Mouse (Mus musculus): ENCODE results near the gene Zfp526. TPM values are rescaled to one million over a fixed set of nuclear protein-coding genes. Genes with fewer than 3 reads are reported as not detected.

Gene Zfp526
- polyA plus RNA-seq, 1 experiment = 14.4 TPM

DNA sequence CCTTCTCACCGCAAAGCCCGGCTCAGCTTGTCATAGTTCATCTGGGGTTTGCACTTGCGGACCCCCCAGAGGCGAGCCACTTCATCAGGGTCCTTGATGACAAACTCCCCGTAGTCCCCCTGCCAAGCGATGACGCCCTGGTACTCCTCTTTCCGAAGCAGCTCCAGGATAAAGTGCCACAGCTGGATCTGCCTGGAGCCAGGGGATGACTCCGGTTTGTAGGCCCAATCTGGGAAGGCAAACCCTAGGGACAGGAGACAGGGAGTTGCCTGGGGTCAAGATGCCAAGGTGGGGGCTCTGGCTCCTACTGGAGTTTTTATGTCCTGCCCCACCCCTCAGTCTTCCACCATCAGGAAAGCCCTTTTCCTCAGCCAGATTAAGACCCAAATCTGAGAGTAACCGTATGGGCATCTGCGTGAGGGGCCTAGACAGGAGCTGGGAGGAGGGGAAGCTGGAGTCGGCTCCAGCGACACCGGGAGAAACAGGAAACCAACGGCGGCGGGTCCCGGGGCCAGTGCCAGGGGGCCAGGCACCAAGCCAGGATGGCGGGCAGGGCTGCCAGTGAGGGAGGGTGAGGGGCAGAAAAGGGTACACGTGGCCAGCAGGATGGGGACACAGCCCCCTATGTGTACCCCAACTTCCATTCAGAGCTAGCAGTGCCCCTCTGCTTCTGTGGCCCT lies 25.0 kb downstream of the Zfp526 start:
- no peak overlapping the region for H3K4me3 ChIP-seq (ENCODE audit: extremely low read depth, insufficient read depth, insufficient read length)
- DNase-seq (ENCODE audit: low read depth in 1 of 2, low spot score in 2 of 2) = no peak
- WGBS = 58% methylated on average over 20 of the region's 20 CpGs

GRCm38 (mm10) chr7:25246759-25247137 lies 25.5 kb downstream of the Zfp526 start:
- TF ChIP-seq POLR2A (IDR thresholded peaks at IDR 0.05; ENCODE audit: low read depth, low read length) (no peak), CTCF (IDR thresholded peaks at IDR 0.05; ENCODE audit: extremely low read depth, insufficient read depth, insufficient read length, insufficient replicate concordance) (no peak)
- Histone ChIP-seq H3K36me3 (ENCODE audit: control insufficient read depth, insufficient read depth, low read length) (peaks cover 6% of the 10 kb centered on the region), H3K27ac (ENCODE audit: insufficient read depth, low read length) (no peak overlapping the region), H3K27me3 (ENCODE audit: control insufficient read depth, insufficient read depth, low read length) (no peaks in the 10 kb centered on the region), H3K4me3 (ENCODE audit: extremely low read depth, insufficient read depth, insufficient read length) (no peak overlapping the region), H3K4me1 (ENCODE audit: control insufficient read depth, insufficient read depth, insufficient read length) (peaks cover 11% of the 10 kb centered on the region; the same call in 1 of the 2 replicates)
- no peak for DNase-seq (ENCODE audit: low read depth in 1 of 2, low spot score in 2 of 2)
- 41% methylated on average over 4 of the region's 4 CpGs for WGBS

More for the DNA sequence above, 25.0 kb downstream of the Zfp526 start:
- Histone ChIP-seq H3K27me3 (ENCODE audit: control insufficient read depth, insufficient read depth, low read length) (no peaks in the 10 kb centered on the region), H3K36me3 (ENCODE audit: control insufficient read depth, insufficient read depth, low read length) (peaks cover 6% of the 10 kb centered on the region), H3K27ac (ENCODE audit: insufficient read depth, low read length) (0 out of 2 replicates have a peak overlapping the region, but pooled peaks have one; percentile 6), H3K4me1 (ENCODE audit: control insufficient read depth, insufficient read depth, insufficient read length) (peaks cover 10% of the 10 kb centered on the region; the same call in 1 of the 2 replicates)
- TF ChIP-seq POLR2A (IDR thresholded peaks at IDR 0.05; ENCODE audit: low read depth, low read length) (no peak), CTCF (IDR thresholded peaks at IDR 0.05; ENCODE audit: extremely low read depth, insufficient read depth, insufficient read length, insufficient replicate concordance) (no peak)

GRCm38 (mm10) chr7:25247498-25247897 lies 26.3 kb downstream of the Zfp526 start:
- no peak for TF ChIP-seq POLR2A (IDR thresholded peaks at IDR 0.05; ENCODE audit: low read depth, low read length)
- TF ChIP-seq CTCF (IDR thresholded peaks at IDR 0.05; ENCODE audit: extremely low read depth, insufficient read depth, insufficient read length, insufficient replicate concordance) = no peak
- no peak overlapping the region for H3K4me3 ChIP-seq (ENCODE audit: extremely low read depth, insufficient read depth, insufficient read length)
- peaks cover 11% of the 10 kb centered on the region; the same call in 1 of the 2 replicates for H3K4me1 ChIP-seq (ENCODE audit: control insufficient read depth, insufficient read depth, insufficient read length)
- 23% methylated on average over 3 of the region's 3 CpGs for WGBS
- no peak overlapping the region for H3K27ac ChIP-seq (ENCODE audit: insufficient read depth, low read length)
- peaks cover 6% of the 10 kb centered on the region for H3K36me3 ChIP-seq (ENCODE audit: control insufficient read depth, insufficient read depth, low read length)
- no peak for DNase-seq (ENCODE audit: low read depth in 1 of 2, low spot score in 2 of 2)
- no peaks in the 10 kb centered on the region for H3K27me3 ChIP-seq (ENCODE audit: control insufficient read depth, insufficient read depth, low read length)

GRCm38 (mm10) chr7:25248018-25248647 lies 26.9 kb downstream of the Zfp526 start:
- Histone ChIP-seq H3K27ac (ENCODE audit: insufficient read depth, low read length) (peak overlapping the region; percentile 30; the same call in 1 of the 2 replicates), H3K27me3 (ENCODE audit: control insufficient read depth, insufficient read depth, low read length) (no peaks in the 10 kb centered on the region), H3K36me3 (ENCODE audit: control insufficient read depth, insufficient read depth, low read length) (peaks cover 6% of the 10 kb centered on the region), H3K4me1 (ENCODE audit: control insufficient read depth, insufficient read depth, insufficient read length) (peaks cover 11% of the 10 kb centered on the region; the same call in 1 of the 2 replicates), H3K4me3 (ENCODE audit: extremely low read depth, insufficient read depth, insufficient read length) (peak overlapping the region; percentile 98; the same call in 1 of the 2 replicates)
- no peak for TF ChIP-seq POLR2A (IDR thresholded peaks at IDR 0.05; ENCODE audit: low read depth, low read length)
- no peak for TF ChIP-seq CTCF (IDR thresholded peaks at IDR 0.05; ENCODE audit: extremely low read depth, insufficient read depth, insufficient read length, insufficient replicate concordance)
- no peak for DNase-seq (ENCODE audit: low read depth in 1 of 2, low spot score in 2 of 2)
- WGBS = 24% methylated on average over 18 of the region's 18 CpGs

- Histone ChIP-seq H3K4me1 (ENCODE audit: control insufficient read depth, insufficient read depth, insufficient read length) (peaks cover 11% of the 10 kb centered on the region; the same call in 1 of the 2 replicates), H3K36me3 (ENCODE audit: control insufficient read depth, insufficient read depth, low read length) (peaks cover 6% of the 10 kb centered on the region), H3K27ac (ENCODE audit: insufficient read depth, low read length) (peak overlapping the region; percentile 55), H3K4me3 (ENCODE audit: extremely low read depth, insufficient read depth, insufficient read length) (peak overlapping the region; percentile 98), H3K27me3 (ENCODE audit: control insufficient read depth, insufficient read depth, low read length) (no peaks in the 10 kb centered on the region)
- no peak for DNase-seq (ENCODE audit: low read depth in 1 of 2, low spot score in 2 of 2)
- no peak for TF ChIP-seq CTCF (IDR thresholded peaks at IDR 0.05; ENCODE audit: extremely low read depth, insufficient read depth, insufficient read length, insufficient replicate concordance)
- no peak for TF ChIP-seq POLR2A (IDR thresholded peaks at IDR 0.05; ENCODE audit: low read depth, low read length)
- WGBS = 1% methylated on average over 25 of the region's 25 CpGs
These were observed 27.7 kb downstream of the Zfp526 start for GRCm38 (mm10) chr7:25248846-25249313.

- peaks cover 4% of the 10 kb centered on the region for H3K36me3 ChIP-seq (ENCODE audit: control insufficient read depth, insufficient read depth, low read length)
These were observed 28.3 kb downstream of the Zfp526 start for GRCm38 (mm10) chr7:25249314-25250140.

More at GRCm38 (mm10) chr7:25249314-25250140, 28.3 kb downstream of the Zfp526 start:
- Histone ChIP-seq H3K27me3 (ENCODE audit: control insufficient read depth, insufficient read depth, low read length) (no peaks in the 10 kb centered on the region), H3K4me1 (ENCODE audit: control insufficient read depth, insufficient read depth, insufficient read length) (peaks cover 11% of the 10 kb centered on the region; the same call in 1 of the 2 replicates), H3K27ac (ENCODE audit: insufficient read depth, low read length) (peak overlapping the region; percentile 81), H3K4me3 (ENCODE audit: extremely low read depth, insufficient read depth, insufficient read length) (peak overlapping the region; percentile 98)
- peak in 1 of 2 experiments; percentile 77 for DNase-seq (ENCODE audit: low read depth in 1 of 2, low spot score in 2 of 2)
- TF ChIP-seq CTCF (IDR thresholded peaks at IDR 0.05; ENCODE audit: extremely low read depth, insufficient read depth, insufficient read length, insufficient replicate concordance) = no peak
- no peak for TF ChIP-seq POLR2A (IDR thresholded peaks at IDR 0.05; ENCODE audit: low read depth, low read length)
- WGBS = under 1% methylated on average over 53 of the region's 73 CpGs

Data from spleen, adult 2 months (tissue).